Mouse (Mus musculus): ENCODE results near the gene Rassf5. TPM values are rescaled to one million over a fixed set of nuclear protein-coding genes. Genes with fewer than 3 reads are reported as not detected.

Gene Rassf5
- polyA plus RNA-seq, 1 experiment from 2014 or later, result 7.1 TPM

GRCm38 (mm10) chr1:131223345-131223744 lies 21.7 kb downstream of the Rassf5 start:
- H3K4me1 ChIP-seq (ENCODE audit: control insufficient read depth, insufficient read depth, low read length), result 0 out of 2 replicates have a peak, but pooled peaks cover 4% of the 10 kb centered on the region
- WGBS, result 60% methylated on average over 2 of the region's 2 CpGs
- no peaks in the 10 kb centered on the region for H3K27me3 ChIP-seq (ENCODE audit: control insufficient read depth, insufficient read depth, low read length)
- no peak overlapping the region for H3K27ac ChIP-seq (ENCODE audit: low read length)
- no peak overlapping the region for H3K4me2 ChIP-seq (ENCODE audit: low read depth, low read length)
- no peak overlapping the region for H3K4me3 ChIP-seq (replicated peaks; ENCODE audit: low read length)
- H3K9ac ChIP-seq (ENCODE audit: low read length), result no peak overlapping the region
- H3K36me3 ChIP-seq (ENCODE audit: control insufficient read depth, insufficient read depth, low read length), result no peaks in the 10 kb centered on the region
- ATAC-seq (ENCODE audit: insufficient read depth, low FRiP score), result no peak
- no peaks in the 10 kb centered on the region for H3K9me3 ChIP-seq (replicated peaks; ENCODE audit: control insufficient read depth, low read length)

- Histone ChIP-seq H3K4me1 (ENCODE audit: control insufficient read depth, insufficient read depth, low read length) (0 out of 2 replicates have a peak, but pooled peaks cover 4% of the 10 kb centered on the region), H3K9me3 (replicated peaks; ENCODE audit: control insufficient read depth, low read length) (no peaks in the 10 kb centered on the region), H3K9ac (ENCODE audit: low read length) (no peak overlapping the region), H3K36me3 (ENCODE audit: control insufficient read depth, insufficient read depth, low read length) (no peaks in the 10 kb centered on the region), H3K4me2 (ENCODE audit: low read depth, low read length) (no peak overlapping the region), H3K27ac (ENCODE audit: low read length) (peak overlapping the region; percentile 51; the same call in 1 of the 2 replicates), H3K4me3 (replicated peaks; ENCODE audit: low read length) (no peak overlapping the region), H3K27me3 (ENCODE audit: control insufficient read depth, insufficient read depth, low read length) (no peaks in the 10 kb centered on the region)
- no peak for ATAC-seq (ENCODE audit: insufficient read depth, low FRiP score)
- WGBS, result 73% methylated on average over 13 of the region's 13 CpGs
Observed at GRCm38 (mm10) chr1:131221822-131222590, 23.1 kb downstream of the Rassf5 start.

- Histone ChIP-seq H3K27me3 (ENCODE audit: control insufficient read depth, insufficient read depth, low read length) (no peaks in the 10 kb centered on the region), H3K9ac (ENCODE audit: low read length) (no peak overlapping the region), H3K4me1 (ENCODE audit: control insufficient read depth, insufficient read depth, low read length) (peaks cover 8% of the 10 kb centered on the region), H3K4me3 (replicated peaks; ENCODE audit: low read length) (no peak overlapping the region), H3K27ac (ENCODE audit: low read length) (no peak overlapping the region), H3K4me2 (ENCODE audit: low read depth, low read length) (no peak overlapping the region), H3K36me3 (ENCODE audit: control insufficient read depth, insufficient read depth, low read length) (no peaks in the 10 kb centered on the region), H3K9me3 (replicated peaks; ENCODE audit: control insufficient read depth, low read length) (no peaks in the 10 kb centered on the region)
- 86% methylated on average over 11 of the region's 11 CpGs for WGBS
- no peak for ATAC-seq (ENCODE audit: insufficient read depth, low FRiP score)
Observed at GRCm38 (mm10) chr1:131218933-131219332, 26.1 kb downstream of the Rassf5 start.

DNA sequence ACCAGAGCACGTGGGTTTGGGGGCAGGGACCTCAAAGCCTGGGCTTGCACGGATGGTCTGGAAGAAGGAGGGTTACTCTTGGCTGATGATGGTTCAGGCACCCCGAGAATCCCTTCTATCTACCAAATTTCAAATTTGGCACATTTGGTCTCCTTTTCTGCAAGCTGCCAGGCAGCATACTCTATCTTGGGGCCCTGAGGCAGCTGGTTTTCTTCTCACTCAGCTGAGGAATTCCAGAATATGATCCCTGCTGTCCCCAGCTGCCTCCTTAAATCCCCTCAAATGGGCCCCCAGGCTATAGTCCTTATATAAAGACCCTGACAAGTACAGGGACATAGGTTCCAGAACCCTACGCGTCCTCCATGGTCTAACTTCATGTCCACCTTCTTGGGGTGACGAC lies 31.7 kb downstream of the Rassf5 start:
- Histone ChIP-seq H3K9me3 (replicated peaks; ENCODE audit: control insufficient read depth, low read length) (no peaks in the 10 kb centered on the region), H3K27me3 (ENCODE audit: control insufficient read depth, insufficient read depth, low read length) (no peaks in the 10 kb centered on the region), H3K27ac (ENCODE audit: low read length) (no peak overlapping the region), H3K36me3 (ENCODE audit: control insufficient read depth, insufficient read depth, low read length) (no peaks in the 10 kb centered on the region), H3K4me1 (ENCODE audit: control insufficient read depth, insufficient read depth, low read length) (peaks cover 21% of the 10 kb centered on the region), H3K4me3 (replicated peaks; ENCODE audit: low read length) (no peak overlapping the region), H3K4me2 (ENCODE audit: low read depth, low read length) (no peak overlapping the region), H3K9ac (ENCODE audit: low read length) (no peak overlapping the region)
- no peak for ATAC-seq (ENCODE audit: insufficient read depth, low FRiP score)
- WGBS, result 49% methylated on average over 6 of the region's 6 CpGs

DNA sequence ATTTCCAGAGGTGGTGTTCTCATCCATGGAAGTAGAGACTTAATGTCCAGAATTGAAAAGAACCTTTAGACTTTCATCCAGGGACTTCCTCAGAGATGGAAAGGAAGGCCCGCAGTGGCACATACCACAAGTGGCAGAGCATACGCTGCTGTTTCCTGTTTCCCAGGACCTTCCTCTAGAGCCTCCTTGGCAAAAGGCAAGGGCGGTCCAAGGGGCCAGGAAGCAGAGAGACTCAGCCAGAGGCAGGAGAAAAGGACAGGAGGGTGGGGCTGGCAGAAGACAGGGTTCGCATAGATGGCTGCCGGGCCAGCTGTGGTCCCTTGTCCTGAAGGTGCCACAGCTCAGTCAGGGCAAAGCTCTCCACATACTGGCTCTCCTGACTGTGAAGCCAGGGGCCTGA lies 32.1 kb downstream of the Rassf5 start:
- Histone ChIP-seq H3K4me3 (replicated peaks; ENCODE audit: low read length) (no peak overlapping the region), H3K27ac (ENCODE audit: low read length) (no peak overlapping the region), H3K9me3 (replicated peaks; ENCODE audit: control insufficient read depth, low read length) (no peaks in the 10 kb centered on the region), H3K9ac (ENCODE audit: low read length) (no peak overlapping the region), H3K36me3 (ENCODE audit: control insufficient read depth, insufficient read depth, low read length) (no peaks in the 10 kb centered on the region), H3K4me1 (ENCODE audit: control insufficient read depth, insufficient read depth, low read length) (peaks cover 21% of the 10 kb centered on the region), H3K27me3 (ENCODE audit: control insufficient read depth, insufficient read depth, low read length) (no peaks in the 10 kb centered on the region), H3K4me2 (ENCODE audit: low read depth, low read length) (no peak overlapping the region)
- 48% methylated on average over 5 of the region's 5 CpGs for WGBS
- no peak for ATAC-seq (ENCODE audit: insufficient read depth, low FRiP score)

DNA sequence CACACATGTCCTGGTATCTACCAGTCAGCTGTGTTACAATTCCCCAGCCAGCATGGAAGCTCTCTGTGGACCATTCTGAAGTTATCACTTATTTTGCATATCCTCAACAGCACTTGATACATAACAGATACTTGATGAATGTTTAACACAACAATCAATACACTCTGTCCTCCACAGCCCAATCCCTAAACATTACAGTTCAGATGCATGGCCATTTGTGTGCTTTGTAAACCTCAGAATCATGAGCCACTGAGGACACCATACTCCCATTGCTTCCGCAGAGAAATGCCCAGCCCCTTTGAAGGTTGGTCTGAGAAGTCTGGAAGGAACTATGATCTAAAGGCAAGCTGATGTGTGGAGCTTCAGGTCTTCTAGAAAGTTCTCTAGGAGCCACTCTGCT lies 33.4 kb downstream of the Rassf5 start:
- Histone ChIP-seq H3K27me3 (ENCODE audit: control insufficient read depth, insufficient read depth, low read length) (no peaks in the 10 kb centered on the region), H3K27ac (ENCODE audit: low read length) (no peak overlapping the region), H3K4me1 (ENCODE audit: control insufficient read depth, insufficient read depth, low read length) (peaks cover 27% of the 10 kb centered on the region), H3K4me2 (ENCODE audit: low read depth, low read length) (no peak overlapping the region), H3K36me3 (ENCODE audit: control insufficient read depth, insufficient read depth, low read length) (no peaks in the 10 kb centered on the region), H3K9ac (ENCODE audit: low read length) (no peak overlapping the region), H3K9me3 (replicated peaks; ENCODE audit: control insufficient read depth, low read length) (no peaks in the 10 kb centered on the region), H3K4me3 (replicated peaks; ENCODE audit: low read length) (no peak overlapping the region)
- WGBS, result 92% methylated on average over 1 of the region's 1 CpGs
- ATAC-seq (ENCODE audit: insufficient read depth, low FRiP score), result no peak

DNA sequence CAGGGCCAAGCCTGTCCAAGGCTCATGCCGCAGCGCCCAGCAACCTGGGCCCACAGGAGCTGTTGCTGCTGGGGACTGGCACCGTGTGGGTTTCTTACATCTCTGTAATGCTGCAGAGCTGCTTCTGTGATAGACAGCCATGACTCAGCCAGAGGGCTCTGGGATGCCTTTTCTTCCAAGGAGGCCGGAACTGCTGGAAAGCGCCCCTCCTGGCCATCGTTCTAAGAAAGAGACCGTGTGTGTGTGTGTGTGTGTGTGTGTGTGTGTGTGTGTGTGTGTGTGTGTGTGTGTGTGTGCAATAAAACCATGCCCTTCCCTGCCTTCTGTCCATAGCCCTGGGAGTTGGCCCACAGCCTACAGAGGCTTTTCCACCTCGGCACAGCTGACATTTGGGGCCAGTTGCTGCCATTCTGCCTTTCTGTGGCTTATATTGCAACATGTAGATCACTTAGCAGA lies 35.1 kb downstream of the Rassf5 start:
- H3K9me3 ChIP-seq (replicated peaks; ENCODE audit: control insufficient read depth, low read length), result no peaks in the 10 kb centered on the region
- no peaks in the 10 kb centered on the region for H3K27me3 ChIP-seq (ENCODE audit: control insufficient read depth, insufficient read depth, low read length)
- 58% methylated on average over 8 of the region's 8 CpGs for WGBS
- H3K27ac ChIP-seq (ENCODE audit: low read length), result no peak overlapping the region
- no peak overlapping the region for H3K9ac ChIP-seq (ENCODE audit: low read length)
- peaks cover 31% of the 10 kb centered on the region for H3K4me1 ChIP-seq (ENCODE audit: control insufficient read depth, insufficient read depth, low read length)
- H3K4me3 ChIP-seq (replicated peaks; ENCODE audit: low read length), result no peak overlapping the region
- no peaks in the 10 kb centered on the region for H3K36me3 ChIP-seq (ENCODE audit: control insufficient read depth, insufficient read depth, low read length)
- ATAC-seq (ENCODE audit: insufficient read depth, low FRiP score), result no peak
- H3K4me2 ChIP-seq (ENCODE audit: low read depth, low read length), result no peak overlapping the region

- H3K9me3 ChIP-seq (replicated peaks; ENCODE audit: control insufficient read depth, low read length), result no peaks in the 10 kb centered on the region
- no peaks in the 10 kb centered on the region for H3K36me3 ChIP-seq (ENCODE audit: control insufficient read depth, insufficient read depth, low read length)
- H3K9ac ChIP-seq (ENCODE audit: low read length), result no peak overlapping the region
- peaks cover 25% of the 10 kb centered on the region for H3K4me1 ChIP-seq (ENCODE audit: control insufficient read depth, insufficient read depth, low read length)
- 84% methylated on average over 6 of the region's 6 CpGs for WGBS
- no peak for ATAC-seq (ENCODE audit: insufficient read depth, low FRiP score)
- H3K4me3 ChIP-seq (replicated peaks; ENCODE audit: low read length), result no peak overlapping the region
- H3K27ac ChIP-seq (ENCODE audit: low read length), result no peak overlapping the region
- no peak overlapping the region for H3K4me2 ChIP-seq (ENCODE audit: low read depth, low read length)
- no peaks in the 10 kb centered on the region for H3K27me3 ChIP-seq (ENCODE audit: control insufficient read depth, insufficient read depth, low read length)
Observed at GRCm38 (mm10) chr1:131208800-131209199, 36.3 kb downstream of the Rassf5 start.

GRCm38 (mm10) chr1:131208081-131208480 lies 37.0 kb downstream of the Rassf5 start:
- 88% methylated on average over 5 of the region's 5 CpGs for WGBS
- Histone ChIP-seq H3K27ac (ENCODE audit: low read length) (no peak overlapping the region), H3K36me3 (ENCODE audit: control insufficient read depth, insufficient read depth, low read length) (no peaks in the 10 kb centered on the region), H3K4me1 (ENCODE audit: control insufficient read depth, insufficient read depth, low read length) (peaks cover 19% of the 10 kb centered on the region), H3K4me2 (ENCODE audit: low read depth, low read length) (no peak overlapping the region), H3K27me3 (ENCODE audit: control insufficient read depth, insufficient read depth, low read length) (no peaks in the 10 kb centered on the region), H3K4me3 (replicated peaks; ENCODE audit: low read length) (no peak overlapping the region), H3K9me3 (replicated peaks; ENCODE audit: control insufficient read depth, low read length) (no peaks in the 10 kb centered on the region), H3K9ac (ENCODE audit: low read length) (no peak overlapping the region)
- ATAC-seq (ENCODE audit: insufficient read depth, low FRiP score), result no peak

Data from stomach, embryonic 16.5 days (tissue).